ENCODE assay signal across 14 mouse cellular contexts in genomic region chr1:135170299-135170698, GRCm38 (mm10). TPM values are rescaled to one million over a fixed set of nuclear protein-coding genes. Genes with fewer than 3 reads are reported as not detected.
A peak's percentile ranks its signal among the peaks of the same experiment; 100 is the strongest.
DNase-seq lines count a peak whose midpoint lies in the region; ATAC-seq and TF ChIP-seq lines count a peak whose summit lies in the region.
"Had no signal": no experiment of that assay in that cellular context is flagged by ENCODE, and none has a peak within 500 bp of the region (broad histone marks: within the 10 kb centered on the region; RNA-seq: fewer than 3 reads in every experiment).

No protein-coding gene starts in this region.

- no peak overlapping the region for H3K4me3 ChIP-seq in heart, embryonic 12.5 days
- no peak overlapping the region for H3K4me3 ChIP-seq in intestine, embryonic 16.5 days (ENCODE audit: low read length)
- no peak overlapping the region for H3K4me3 ChIP-seq in intestine, embryonic 15.5 days (replicated peaks)
- no peak overlapping the region for H3K4me3 ChIP-seq in stomach, embryonic 16.5 days (replicated peaks; ENCODE audit: low read length)
- H3K4me3 ChIP-seq in stomach, postnatal 0 days (ENCODE audit: low read depth, low read length): no peak overlapping the region
- H3K4me3 ChIP-seq in myocyte: no peak overlapping the region
- H3K4me3 ChIP-seq: left cerebral cortex, adult 2 months; limb, embryonic 12.5 days; midbrain, embryonic 12.5 days had no signal

- peak overlapping the region; percentile 39 for H3K4me2 ChIP-seq in heart, embryonic 12.5 days
- no peak overlapping the region; the same call in 1 of the 2 replicates for H3K4me2 ChIP-seq in intestine, embryonic 16.5 days (ENCODE audit: low read depth, low read length)
- no peak overlapping the region for H3K4me2 ChIP-seq in intestine, embryonic 15.5 days (replicated peaks)
- H3K4me2 ChIP-seq in stomach, embryonic 16.5 days (ENCODE audit: low read depth, low read length): peak overlapping the region; percentile 32; the same call in 1 of the 2 replicates
- H3K4me2 ChIP-seq in stomach, postnatal 0 days (replicated peaks; ENCODE audit: low read depth): no peak overlapping the region
- peak overlapping the region; percentile 16 for H3K4me2 ChIP-seq in myocyte (ENCODE audit: low read depth)
- H3K4me2 ChIP-seq: limb, embryonic 12.5 days; midbrain, embryonic 12.5 days had no signal

- no peak for ATAC-seq in heart, embryonic 12.5 days (ENCODE audit: insufficient number of reproducible peaks, low FRiP score)
- no peak for ATAC-seq in intestine, embryonic 16.5 days
- no peak for ATAC-seq in intestine, embryonic 15.5 days
- ATAC-seq in stomach, embryonic 16.5 days (ENCODE audit: insufficient read depth, low FRiP score): 0 out of 2 replicates have a peak, but pooled peaks have one; percentile 10
- ATAC-seq in stomach, postnatal 0 days (ENCODE audit: low FRiP score, low TSS enrichment): no peak
- ATAC-seq: CD4-positive, CD25-positive, alpha-beta regulatory T cell, adult 4 months had no signal

- no peaks in the 10 kb centered on the region for H3K79me2 ChIP-seq in myocyte (ENCODE audit: control insufficient read depth, insufficient read depth)

- H3K9ac ChIP-seq in heart, embryonic 12.5 days: no peak overlapping the region
- H3K9ac ChIP-seq in intestine, embryonic 16.5 days (ENCODE audit: low read depth, low read length): peak overlapping the region; percentile 21; the same call in 1 of the 2 replicates
- H3K9ac ChIP-seq in intestine, embryonic 15.5 days: no peak overlapping the region
- peak overlapping the region; percentile 33; the same call in 1 of the 2 replicates for H3K9ac ChIP-seq in stomach, embryonic 16.5 days (ENCODE audit: low read length)
- no peak overlapping the region for H3K9ac ChIP-seq in stomach, postnatal 0 days (ENCODE audit: low read length)
- H3K9ac ChIP-seq: limb, embryonic 12.5 days; midbrain, embryonic 12.5 days had no signal

- DNase-seq in heart, postnatal 14 days: no peak
- DNase-seq in stomach, postnatal 0 days (ENCODE audit: low spot score): no peak
- no peak for DNase-seq in urinary bladder, postnatal 25 days (ENCODE audit: low spot score)
- DNase-seq: right cerebral cortex, postnatal 25 days had no signal

- intact Hi-C loops in heart, postnatal 14 days (cut with DNase I): loop anchor here (5.0 kb wide), 2 partner anchors 372 to 527 kb away; no protein-coding TSS in a partner anchor

- TF ChIP-seq EP300 in stomach, postnatal 0 days (optimal IDR thresholded peaks at IDR 0.05): no peak

- TF ChIP-seq POLR2A in myocyte (IDR thresholded peaks at IDR 0.05; ENCODE audit: insufficient read length, low read depth): no peak

- H3ac ChIP-seq in myocyte (ENCODE audit: control insufficient read depth, insufficient read length): no peak overlapping the region

- TF ChIP-seq CTCF in stomach, postnatal 0 days (IDR thresholded peaks at IDR 0.05; ENCODE audit: low read depth): no peak

- 60% methylated on average over 10 of the region's 10 CpGs for WGBS in heart, embryonic 12.5 days
- 38% methylated on average over 10 of the region's 10 CpGs for WGBS in intestine, embryonic 16.5 days
- 52% methylated on average over 10 of the region's 10 CpGs for WGBS in intestine, embryonic 15.5 days
- WGBS in stomach, embryonic 16.5 days: 57% methylated on average over 10 of the region's 10 CpGs
- WGBS in stomach, postnatal 0 days: 50% methylated on average over 10 of the region's 10 CpGs

- no peaks in the 10 kb centered on the region for H3K36me3 ChIP-seq in heart, embryonic 12.5 days
- H3K36me3 ChIP-seq in intestine, embryonic 16.5 days (ENCODE audit: control insufficient read depth, insufficient read depth, low read length): no peaks in the 10 kb centered on the region
- no peaks in the 10 kb centered on the region for H3K36me3 ChIP-seq in intestine, embryonic 15.5 days
- no peaks in the 10 kb centered on the region for H3K36me3 ChIP-seq in stomach, embryonic 16.5 days (ENCODE audit: control insufficient read depth, insufficient read depth, low read length)
- H3K36me3 ChIP-seq in stomach, postnatal 0 days (ENCODE audit: control insufficient read depth, insufficient read depth, low read length): no peaks in the 10 kb centered on the region
- no peaks in the 10 kb centered on the region for H3K36me3 ChIP-seq in myocyte (ENCODE audit: control insufficient read depth, insufficient read depth)
- H3K36me3 ChIP-seq: limb, embryonic 12.5 days; midbrain, embryonic 12.5 days had no signal

- peak overlapping the region; percentile 11; the same call in 1 of the 2 replicates for H3K27ac ChIP-seq in heart, embryonic 12.5 days (ENCODE audit: poor library complexity, severe bottlenecking)
- no peak overlapping the region for H3K27ac ChIP-seq in intestine, embryonic 16.5 days (ENCODE audit: low read length)
- H3K27ac ChIP-seq in intestine, embryonic 15.5 days: no peak overlapping the region
- H3K27ac ChIP-seq in stomach, embryonic 16.5 days (ENCODE audit: low read length): no peak overlapping the region
- H3K27ac ChIP-seq in stomach, postnatal 0 days (replicated peaks): no peak overlapping the region
- H3K27ac ChIP-seq: left cerebral cortex, adult 2 months; limb, embryonic 12.5 days; midbrain, embryonic 12.5 days had no signal

- H3K4me1 ChIP-seq in heart, embryonic 12.5 days (replicated peaks): peaks cover 10% of the 10 kb centered on the region
- H3K4me1 ChIP-seq in intestine, embryonic 16.5 days (ENCODE audit: control insufficient read depth, insufficient read depth, low read length): peaks cover 16% of the 10 kb centered on the region
- peaks cover 12% of the 10 kb centered on the region for H3K4me1 ChIP-seq in intestine, embryonic 15.5 days (replicated peaks)
- peaks cover 6% of the 10 kb centered on the region; the same call in 1 of the 2 replicates for H3K4me1 ChIP-seq in stomach, embryonic 16.5 days (ENCODE audit: control insufficient read depth, insufficient read depth, low read length)
- no peaks in the 10 kb centered on the region for H3K4me1 ChIP-seq in stomach, postnatal 0 days (replicated peaks; ENCODE audit: control insufficient read depth, insufficient read depth)
- H3K4me1 ChIP-seq: limb, embryonic 12.5 days; midbrain, embryonic 12.5 days had no signal

- H3K27me3 ChIP-seq in heart, embryonic 12.5 days (replicated peaks): peaks cover 55% of the 10 kb centered on the region
- no peaks in the 10 kb centered on the region for H3K27me3 ChIP-seq in intestine, embryonic 16.5 days (replicated peaks; ENCODE audit: control insufficient read depth, insufficient read depth, low read length)
- H3K27me3 ChIP-seq in intestine, embryonic 15.5 days (replicated peaks): no peaks in the 10 kb centered on the region
- H3K27me3 ChIP-seq in stomach, embryonic 16.5 days (ENCODE audit: control insufficient read depth, insufficient read depth, low read length): no peaks in the 10 kb centered on the region
- no peaks in the 10 kb centered on the region for H3K27me3 ChIP-seq in stomach, postnatal 0 days (ENCODE audit: control insufficient read depth, insufficient read depth, low read length)
- no peaks in the 10 kb centered on the region for H3K27me3 ChIP-seq in myocyte (ENCODE audit: control insufficient read depth, insufficient read depth, insufficient read length)
- H3K27me3 ChIP-seq: limb, embryonic 12.5 days; midbrain, embryonic 12.5 days had no signal

- H3K9me3 ChIP-seq in heart, embryonic 12.5 days (replicated peaks): no peaks in the 10 kb centered on the region
- no peaks in the 10 kb centered on the region for H3K9me3 ChIP-seq in intestine, embryonic 16.5 days (ENCODE audit: control insufficient read depth, low read length)
- no peaks in the 10 kb centered on the region for H3K9me3 ChIP-seq in intestine, embryonic 15.5 days
- H3K9me3 ChIP-seq in stomach, embryonic 16.5 days (replicated peaks; ENCODE audit: control insufficient read depth, low read length): no peaks in the 10 kb centered on the region
- no peaks in the 10 kb centered on the region for H3K9me3 ChIP-seq in stomach, postnatal 0 days (ENCODE audit: control insufficient read depth, low read length)
- H3K9me3 ChIP-seq: limb, embryonic 12.5 days; midbrain, embryonic 12.5 days had no signal

TF ChIP-seq in myocyte, 11 proteins besides CTCF, POLR2A, EP300 and RAD21 (continues in another document):
- TF ChIP-seq USF1 (IDR thresholded peaks at IDR 0.05; ENCODE audit: low read depth): no peak
- no peak for TF ChIP-seq POLR2AphosphoS2 (IDR thresholded peaks at IDR 0.05; ENCODE audit: insufficient read length, low read depth)
- no peak for TF ChIP-seq CEBPB (IDR thresholded peaks at IDR 0.05; ENCODE audit: insufficient read depth, poor library complexity, severe bottlenecking)
- no peak for TF ChIP-seq REST (IDR thresholded peaks at IDR 0.05; ENCODE audit: insufficient read depth, insufficient read length)

RNA-seq across cellular contexts. Expression of gene Gpr37l1, which starts 2.8 kb away (rescaled TPM):
- not detected in 2 replicates for polyA plus RNA-seq in heart, embryonic 12.5 days (2016; fragmentation: Nextera tagmentation; extraction: Ambion mirVana)
- total RNA-seq in heart, postnatal 14 days (2021): under 1 TPM; 0.32 to 0.48 TPM
- polyA plus RNA-seq in intestine, embryonic 16.5 days (2015; fragmentation: Nextera tagmentation; extraction: Ambion mirVana): 0.71 and 0.77 TPM in 2 replicates
- 0.47 and 0.73 TPM in 2 replicates for polyA plus RNA-seq in intestine, embryonic 15.5 days (2015; fragmentation: Nextera tagmentation; extraction: Ambion mirVana)
- polyA plus RNA-seq in stomach, embryonic 16.5 days (2015; fragmentation: Nextera tagmentation; extraction: Ambion mirVana): 0.90 and 1.3 TPM in 2 replicates
- polyA plus RNA-seq in stomach, postnatal 0 days (2015; fragmentation: Nextera tagmentation; extraction: Ambion mirVana): 3.1 and 3.4 TPM in 2 replicates
- polyA plus RNA-seq in myocyte (2012; fragmentation: generic; extraction: Trizol): 0.07 TPM
- polyA plus RNA-seq: CD4-positive, CD25-positive, alpha-beta regulatory T cell, adult 4 months; embryonic facial prominence, embryonic 11.5 days; limb, embryonic 12.5 days; midbrain, embryonic 12.5 days had no signal

RNA-seq across cellular contexts. Expression of gene Arl8a, which starts 23.7 kb away (rescaled TPM):
- polyA plus RNA-seq in heart, embryonic 12.5 days (2016; fragmentation: Nextera tagmentation; extraction: Ambion mirVana): 36.4 and 36.6 TPM in 2 replicates
- total RNA-seq in heart, postnatal 14 days (2021): 10 to 100 TPM; 25.7 to 28.0 TPM
- polyA plus RNA-seq in intestine, embryonic 16.5 days (2015; fragmentation: Nextera tagmentation; extraction: Ambion mirVana): 21.4 and 56.5 TPM in 2 replicates
- polyA plus RNA-seq in intestine, embryonic 15.5 days (2015; fragmentation: Nextera tagmentation; extraction: Ambion mirVana): 60.6 TPM in 2 replicates
- 35.3 and 37.6 TPM in 2 replicates for polyA plus RNA-seq in stomach, embryonic 16.5 days (2015; fragmentation: Nextera tagmentation; extraction: Ambion mirVana)
- 42.2 and 43.9 TPM in 2 replicates for polyA plus RNA-seq in stomach, postnatal 0 days (2015; fragmentation: Nextera tagmentation; extraction: Ambion mirVana)
- polyA plus RNA-seq in myocyte (2012; fragmentation: generic; extraction: Trizol): 61.2 TPM

RNA-seq across cellular contexts. Expression of gene Ptpn7, which starts 37.8 kb away (rescaled TPM):
- 1.0 and 1.4 TPM in 2 replicates for polyA plus RNA-seq in heart, embryonic 12.5 days (2016; fragmentation: Nextera tagmentation; extraction: Ambion mirVana)
- total RNA-seq in heart, postnatal 14 days (2021): 1 to 10 TPM in 1 of 2 experiments, under 1 TPM in 1; 0.72 to 3.3 TPM
- polyA plus RNA-seq in intestine, embryonic 16.5 days (2015; fragmentation: Nextera tagmentation; extraction: Ambion mirVana): 2.2 and 2.9 TPM in 2 replicates
- polyA plus RNA-seq in intestine, embryonic 15.5 days (2015; fragmentation: Nextera tagmentation; extraction: Ambion mirVana): 2.0 TPM in 2 replicates
- 1.6 and 2.8 TPM in 2 replicates for polyA plus RNA-seq in stomach, embryonic 16.5 days (2015; fragmentation: Nextera tagmentation; extraction: Ambion mirVana)
- polyA plus RNA-seq in stomach, postnatal 0 days (2015; fragmentation: Nextera tagmentation; extraction: Ambion mirVana): 0.32 and 0.46 TPM in 2 replicates
- polyA plus RNA-seq in myocyte (2012; fragmentation: generic; extraction: Trizol): 0.26 TPM

Comparison
In these comparisons a context has a peak if more than half of its experiments do, and no peak if none do; other contexts are left out.
1. H3K4me2 ChIP-seq: peak in heart, embryonic 12.5 days (single experiment), stomach, embryonic 16.5 days (single experiment) and myocyte (single experiment); none in intestine, embryonic 16.5 days (single experiment), intestine, embryonic 15.5 days (single experiment) and stomach, postnatal 0 days (single experiment).
2. H3K9ac ChIP-seq: peak in intestine, embryonic 16.5 days (single experiment) and stomach, embryonic 16.5 days (single experiment); none in heart, embryonic 12.5 days (single experiment), intestine, embryonic 15.5 days (single experiment) and stomach, postnatal 0 days (single experiment).